Mouse (Mus musculus) testis, adult 2 months (tissue): ENCODE measurements at regions not wholly inside any gene's neighbourhood (a gene's known extent, or its start where the extent isn't known, plus 50 kb on each side); places are given as distances from the start of the nearest gene placed in this dataset.

Experiments used
- CTCF ChIP-seq: fragments of 200-500 bp; IDR thresholded peaks from 2 replicates; pipeline ENCODE4 v1.5.1; 2012; ENCODE audit warnings: low read depth, mild to moderate bottlenecking, inconsistent platforms, low read length, moderate library complexity; ENCODE audit not compliant: control insufficient read depth, insufficient read depth, insufficient replicate concordance
- POLR2A ChIP-seq: fragments of 200-500 bp; IDR thresholded peaks from 2 replicates; pipeline ENCODE4 v1.6.1; 2012; ENCODE audit warnings: low read depth, mild to moderate bottlenecking, inconsistent platforms, low read length, moderate library complexity; ENCODE audit not compliant: control insufficient read depth

DNA sequence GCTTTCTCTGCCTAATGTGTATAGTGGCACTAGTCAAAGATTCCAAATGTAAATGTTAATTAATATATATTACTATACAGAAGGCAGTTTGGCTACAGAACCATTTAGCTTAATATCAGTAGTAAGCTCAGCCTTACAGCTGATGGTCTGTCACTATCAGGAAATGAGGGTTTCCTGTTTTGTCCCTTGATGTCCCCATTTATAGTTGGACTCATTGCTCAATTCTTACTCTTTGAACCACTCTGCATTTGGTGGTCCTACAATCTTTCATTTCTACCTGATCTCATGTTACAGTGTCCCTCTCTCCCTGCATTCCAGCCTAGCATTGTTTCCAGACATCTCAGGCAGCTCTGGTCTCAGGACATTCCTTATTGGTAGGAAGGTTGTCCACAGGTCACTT is 188.8 kb upstream of the Tank start:
- TF ChIP-seq CTCF (no peak), POLR2A (no peak)
